Mouse (Mus musculus) lung, postnatal 36 days (tissue): Measurements from ENCODE around the gene Fgfr2.

ENCODE experiments used
- DNase-seq: peaks from one replicate; pipeline ENCODE4 v3.0.0; 2022; ENCODE audit warnings: mixed read lengths

The Fgfr2 gene

DNA sequence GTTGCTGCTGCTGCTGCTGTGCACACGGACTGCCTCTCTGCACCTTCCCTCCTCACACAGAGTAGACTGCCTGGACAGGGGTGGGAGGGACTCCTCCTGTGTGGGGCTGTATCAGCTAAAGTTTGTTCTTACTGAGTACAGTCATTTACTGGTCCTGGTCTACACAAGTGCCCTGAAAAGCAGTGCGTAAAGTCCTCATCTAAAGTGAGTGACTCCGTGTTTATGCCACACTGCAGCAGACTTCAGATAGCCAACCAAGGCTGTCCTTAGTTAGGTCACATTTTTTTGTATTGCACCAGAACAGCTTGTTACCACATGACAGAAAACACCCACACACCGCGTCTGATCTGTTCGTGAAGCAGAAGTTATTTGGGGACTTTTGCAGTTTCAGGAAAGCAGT is 2230.2 kb downstream of the Fgfr2 start:
- peak; percentile 82 for DNase-seq

DNA sequence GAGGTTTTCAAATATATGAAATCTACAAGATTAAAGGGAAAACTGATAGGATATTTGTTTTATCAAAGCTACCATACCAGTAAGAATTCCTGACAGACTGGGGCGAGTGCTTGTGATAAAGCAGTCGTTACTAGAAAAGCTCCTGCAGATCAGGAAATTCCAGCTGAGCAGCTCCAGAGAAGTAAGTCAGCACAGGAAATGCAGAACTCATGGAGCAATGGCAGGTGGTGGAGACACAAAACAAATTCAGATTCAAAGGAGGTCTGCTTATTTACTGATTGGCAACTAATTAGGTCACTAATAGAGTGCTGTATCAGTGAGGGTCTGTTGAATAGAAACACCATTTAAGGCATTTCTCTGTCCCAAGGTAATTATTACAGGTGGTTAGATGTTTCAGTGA is 2232.3 kb downstream of the Fgfr2 start:
- DNase-seq = peak; percentile 24

DNA sequence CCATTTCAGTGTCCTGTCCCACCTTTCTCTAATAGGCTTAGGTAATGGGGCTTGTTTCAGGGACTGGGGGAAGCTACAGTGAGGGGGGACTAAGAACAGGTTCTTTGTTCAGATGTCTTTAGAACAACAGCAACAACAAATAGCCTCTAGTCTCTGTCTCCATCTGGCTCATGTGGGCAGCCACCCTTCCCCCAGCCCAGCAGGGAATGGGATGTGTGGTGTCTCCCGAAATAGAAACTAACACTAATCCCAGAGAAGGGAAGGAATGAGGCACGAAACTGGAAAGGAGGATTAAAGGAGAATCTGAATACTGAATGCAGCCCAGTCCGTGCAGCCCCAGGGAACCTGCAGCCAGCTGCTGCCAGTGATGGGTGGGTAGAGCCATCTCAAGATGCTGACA is 2235.2 kb downstream of the Fgfr2 start:
- DNase-seq = peak; percentile 44

DNA sequence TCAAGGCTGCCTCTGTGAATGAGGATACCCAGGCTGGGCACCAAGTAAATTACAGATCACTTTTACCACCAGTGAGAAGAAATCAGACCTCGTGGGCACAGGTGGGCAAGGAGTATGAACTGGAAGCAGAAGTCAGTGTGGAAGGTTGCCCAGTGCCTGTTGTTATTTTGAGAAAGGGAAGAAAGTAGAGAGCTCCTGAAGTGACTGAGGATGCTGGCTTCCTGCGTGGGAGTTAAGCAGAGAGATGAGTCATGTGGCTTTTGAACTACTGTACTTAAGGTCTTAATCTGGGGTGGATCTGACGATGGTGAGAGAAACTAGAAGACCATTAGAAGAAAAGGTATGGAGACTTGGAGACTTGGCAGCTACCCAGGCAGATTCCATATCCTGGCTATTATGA is 2236.9 kb downstream of the Fgfr2 start:
- peak; percentile 22 for DNase-seq

DNA sequence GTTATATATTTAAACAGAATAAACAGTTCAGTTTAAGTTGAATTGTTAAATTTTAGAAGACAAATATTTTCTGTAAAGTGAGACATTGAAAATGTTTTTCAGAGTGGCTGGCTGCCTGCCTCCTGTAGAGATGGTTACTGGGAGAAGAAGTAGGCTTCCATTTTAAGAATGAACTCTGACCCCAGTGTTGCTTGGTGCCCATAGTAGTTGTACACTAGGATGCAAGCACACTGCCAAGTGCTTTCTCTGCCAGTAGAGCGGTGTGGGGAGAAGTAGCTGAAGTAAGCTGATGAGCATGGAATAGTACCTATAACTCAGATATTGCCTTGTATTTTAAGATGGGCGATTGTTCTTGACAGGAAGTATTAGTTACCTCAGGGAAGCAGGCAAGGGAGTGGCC is 2239.0 kb downstream of the Fgfr2 start:
- DNase-seq = no peak

DNA sequence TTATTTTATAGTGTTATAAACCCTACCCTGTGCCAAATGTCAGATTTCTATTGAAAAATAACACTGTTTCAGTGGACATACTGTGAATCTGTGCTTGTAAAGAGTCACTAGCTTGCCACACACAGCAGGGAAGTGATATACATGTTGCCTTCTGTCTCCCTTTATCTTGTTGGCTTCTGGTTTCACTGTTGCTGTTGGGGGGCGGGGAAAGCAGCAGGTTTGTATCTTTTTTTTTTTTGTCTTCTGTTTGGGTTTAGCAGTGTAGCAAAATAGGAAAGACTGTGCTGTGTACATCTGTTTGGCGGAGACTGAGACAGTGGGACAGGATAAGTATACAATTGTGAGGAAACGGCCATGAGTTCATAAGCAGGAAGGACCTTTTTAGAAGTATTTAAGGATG is 2255.9 kb downstream of the Fgfr2 start:
- DNase-seq = peak; percentile 41

DNA sequence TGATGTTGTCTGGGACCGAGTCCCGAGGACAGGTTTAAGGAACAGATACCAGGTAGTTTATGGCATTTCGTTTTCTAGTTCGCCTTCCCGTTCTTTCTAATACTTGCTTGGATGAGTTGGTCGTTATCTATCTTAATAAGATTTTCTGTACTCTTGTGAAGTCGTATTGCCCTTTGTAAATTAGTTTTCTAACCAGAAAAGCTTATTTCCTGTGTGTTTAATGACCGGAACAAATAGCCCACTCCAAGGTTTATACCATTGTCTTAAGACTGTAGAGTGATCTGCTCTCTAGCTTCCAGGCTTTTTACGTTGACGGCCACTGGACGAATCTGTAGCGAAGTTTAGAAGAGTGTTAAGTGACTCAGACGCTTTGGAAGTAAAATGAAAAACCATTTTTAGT is 2256.5 kb downstream of the Fgfr2 start:
- peak; percentile 34 for DNase-seq

DNA sequence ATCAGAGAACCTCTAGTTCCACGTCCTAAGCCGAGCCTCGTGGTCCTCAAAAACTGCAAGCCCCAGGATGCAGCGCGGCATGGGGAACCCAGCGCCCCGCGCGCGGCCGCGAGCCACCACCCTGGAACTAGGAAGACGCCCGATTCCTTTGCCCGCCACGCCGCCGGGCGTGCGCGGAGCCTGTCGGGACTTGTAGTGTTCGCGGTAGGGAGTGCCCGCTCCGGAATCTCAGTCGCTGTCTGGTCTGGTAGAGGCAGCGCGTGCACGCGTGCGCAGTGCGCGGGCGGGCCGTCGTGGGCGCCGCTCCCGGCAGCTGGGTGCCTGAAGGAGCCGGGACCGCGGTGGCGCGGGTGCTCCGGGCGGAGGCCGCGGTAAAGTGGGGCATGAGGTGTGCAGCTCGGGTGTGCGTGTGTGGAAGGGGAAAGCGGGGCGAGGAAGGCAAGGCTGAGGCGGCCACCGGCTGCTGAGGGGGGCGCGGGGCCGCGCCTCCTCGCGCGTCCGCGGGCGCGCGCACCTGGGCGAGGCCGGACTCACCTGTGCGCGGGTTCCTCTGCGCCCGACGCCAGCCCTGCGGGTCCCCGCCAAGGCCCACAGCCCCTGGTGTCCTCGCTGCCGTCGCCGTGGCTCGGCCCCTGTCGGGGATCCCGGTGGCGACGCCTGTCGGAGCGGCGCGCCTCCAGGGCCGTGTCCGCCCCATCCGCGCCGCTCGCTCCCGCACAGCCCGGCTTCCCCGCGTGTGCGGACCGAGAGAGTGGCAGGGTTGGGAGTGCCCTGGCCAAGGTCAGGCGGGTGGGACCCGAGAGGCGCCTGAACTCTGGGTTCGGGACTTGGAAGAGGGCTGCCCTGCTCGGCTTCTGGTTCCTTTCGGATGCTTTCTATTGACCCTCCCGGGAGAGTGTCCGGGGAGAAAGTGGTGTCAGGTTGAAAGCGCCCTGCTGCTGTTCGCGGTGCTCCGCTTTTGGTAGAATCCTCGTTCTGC is 2257.2 kb downstream of the Fgfr2 start, which contains the start of gene Plekha1:
TSS of gene Plekha1 (plus strand) at position 144 of the 979 bp plus-strand sequence.
- DNase-seq = peak; percentile 99

DNA sequence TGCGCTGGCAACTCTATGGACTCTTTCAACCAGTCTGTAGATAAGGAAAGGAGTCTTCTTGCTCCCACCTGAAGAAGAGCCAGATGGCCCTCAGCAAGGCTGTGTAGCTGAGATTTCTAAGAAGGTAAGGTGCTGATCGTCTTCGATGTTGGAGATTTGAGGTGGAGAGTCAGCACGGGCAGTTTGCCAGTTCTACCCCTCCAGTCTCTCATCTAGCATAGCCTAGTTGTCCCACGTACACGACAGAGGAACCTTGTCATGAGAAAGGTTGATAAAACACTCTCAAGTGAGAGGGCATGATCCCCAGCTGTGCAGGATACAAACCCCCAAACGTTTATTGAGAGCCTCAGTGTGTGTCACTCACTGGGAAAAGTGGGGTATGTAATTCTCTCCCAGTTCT is 2258.4 kb downstream of the Fgfr2 start:
- DNase-seq = no peak

DNA sequence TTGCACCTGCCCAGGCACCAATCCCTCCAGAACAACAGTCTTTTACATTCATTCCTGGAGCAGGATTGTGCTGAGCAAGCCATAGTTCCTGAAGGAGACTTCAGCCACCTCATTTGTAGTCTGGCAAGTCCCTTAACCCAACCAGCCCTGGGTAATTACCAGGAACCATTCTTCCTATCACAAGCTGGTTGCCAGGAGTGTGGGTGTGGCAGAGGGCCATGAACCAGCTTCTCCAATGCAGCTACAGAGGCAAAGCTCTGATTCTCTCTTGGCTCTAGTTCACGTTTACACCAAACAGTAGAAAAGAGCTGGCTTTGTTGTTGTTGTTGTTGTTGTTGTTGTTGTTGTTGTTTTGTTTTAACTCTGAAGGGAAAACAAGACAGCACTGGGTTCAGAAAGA is 2260.6 kb downstream of the Fgfr2 start:
- peak; percentile 54 for DNase-seq

DNA sequence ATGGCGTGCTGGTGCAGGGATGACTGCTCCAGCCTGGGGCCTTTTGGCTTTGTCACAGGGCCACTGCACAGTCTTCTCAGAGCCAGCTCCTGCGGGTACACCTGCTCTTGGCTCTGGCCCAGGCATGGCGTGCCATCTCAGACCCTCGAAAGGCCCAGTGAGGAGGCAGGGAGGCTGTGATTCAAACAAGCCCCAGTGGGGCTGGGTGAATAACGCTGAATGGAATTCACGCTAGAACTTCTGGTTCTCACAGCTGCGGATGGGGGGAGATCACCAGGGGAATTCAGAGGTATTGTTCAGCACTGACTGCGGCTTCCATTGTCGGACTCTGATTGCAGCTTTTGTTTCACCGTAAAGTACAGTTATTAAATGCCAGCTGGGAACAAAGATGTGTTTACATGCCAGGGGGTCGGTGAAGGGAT is 2262.4 kb downstream of the Fgfr2 start:
- peak; percentile 20 for DNase-seq

DNA sequence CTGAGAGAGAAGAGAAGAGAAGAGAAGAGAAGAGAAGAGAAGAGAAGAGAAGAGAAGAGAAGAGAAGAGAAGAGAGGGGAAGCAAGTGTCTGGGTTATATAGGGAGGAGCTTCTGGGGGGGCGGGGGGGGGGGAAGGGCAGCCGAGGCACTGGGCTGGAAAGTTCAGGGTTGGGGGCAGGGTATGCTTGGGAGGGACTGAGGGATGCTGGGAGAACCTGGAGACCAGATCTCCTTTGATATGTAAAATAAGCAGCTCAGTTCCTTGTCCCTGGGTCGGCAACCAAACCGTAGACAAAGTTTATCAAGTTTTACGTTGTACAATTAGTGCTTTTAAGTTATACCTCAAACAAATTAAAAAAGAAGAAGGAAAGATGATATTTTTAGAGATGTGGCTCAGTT is 2263.2 kb downstream of the Fgfr2 start:
- no peak for DNase-seq

DNA sequence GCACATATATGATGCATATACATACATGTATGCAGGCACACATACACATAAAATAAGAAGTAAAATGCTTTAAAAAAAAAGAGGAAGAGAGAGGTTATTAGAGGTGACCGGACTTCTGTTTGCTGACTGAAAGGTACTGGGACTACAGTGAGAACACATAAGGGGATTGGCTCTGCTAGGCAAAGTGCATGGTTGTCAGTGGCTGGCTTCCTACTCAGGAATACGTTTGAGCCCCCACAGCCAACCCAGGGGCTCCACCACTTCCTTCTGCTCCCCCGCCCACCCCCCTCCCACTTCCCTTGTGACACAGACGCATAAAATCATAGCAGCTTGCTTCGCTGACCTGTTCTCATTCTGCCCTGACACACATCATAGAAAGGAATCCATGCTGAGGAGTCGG is 2265.2 kb downstream of the Fgfr2 start:
- DNase-seq = no peak

DNA sequence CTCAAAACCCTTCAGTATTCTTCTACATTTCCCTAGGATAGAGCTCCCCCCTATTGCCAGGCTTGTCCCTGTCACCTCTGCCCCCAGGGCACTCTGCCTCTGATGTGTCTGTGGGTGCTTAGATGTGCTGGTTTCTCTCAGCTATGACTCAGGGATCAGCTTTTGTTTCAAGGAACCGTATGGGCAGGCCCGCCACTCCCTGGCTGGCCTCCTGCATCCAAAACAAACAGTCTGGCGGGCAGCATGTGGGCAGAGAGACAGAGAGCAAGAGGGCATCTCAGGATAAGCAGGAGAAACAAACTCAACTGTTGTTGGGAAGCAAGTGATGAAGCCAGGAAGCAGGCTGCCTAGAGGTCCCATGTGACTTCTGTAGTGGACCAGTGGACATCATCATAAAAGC is 2267.5 kb downstream of the Fgfr2 start:
- peak; percentile 70 for DNase-seq

DNA sequence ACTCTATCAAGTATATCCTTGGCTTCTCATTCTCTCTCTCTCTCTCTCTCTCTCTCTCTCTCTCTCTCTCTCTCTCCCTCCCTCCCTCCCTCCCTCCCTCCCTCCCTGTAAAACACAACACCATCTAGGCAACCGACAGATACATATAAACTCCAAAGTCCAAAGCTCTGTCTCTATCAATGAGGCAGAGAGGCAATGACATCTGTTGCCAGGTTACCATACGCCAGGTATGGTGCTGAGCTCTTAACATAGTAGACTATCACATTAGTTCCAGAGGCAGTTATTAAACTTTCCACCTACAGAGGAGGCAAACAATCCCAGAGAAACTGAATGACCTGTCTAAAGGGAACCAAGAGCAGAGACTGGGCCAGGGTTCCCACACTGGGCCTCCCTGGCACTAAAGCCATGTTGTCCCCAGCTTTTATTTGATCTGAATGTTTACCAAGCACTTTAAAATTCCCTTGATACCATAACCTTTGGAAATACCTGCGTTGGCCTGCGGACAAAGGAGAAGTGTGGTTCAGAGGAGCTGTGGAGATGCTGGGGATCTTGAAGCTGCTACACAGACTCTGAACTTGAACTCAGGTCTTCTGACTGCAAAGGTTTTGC is 2268.4 kb downstream of the Fgfr2 start:
- DNase-seq = peak; percentile 79

DNA sequence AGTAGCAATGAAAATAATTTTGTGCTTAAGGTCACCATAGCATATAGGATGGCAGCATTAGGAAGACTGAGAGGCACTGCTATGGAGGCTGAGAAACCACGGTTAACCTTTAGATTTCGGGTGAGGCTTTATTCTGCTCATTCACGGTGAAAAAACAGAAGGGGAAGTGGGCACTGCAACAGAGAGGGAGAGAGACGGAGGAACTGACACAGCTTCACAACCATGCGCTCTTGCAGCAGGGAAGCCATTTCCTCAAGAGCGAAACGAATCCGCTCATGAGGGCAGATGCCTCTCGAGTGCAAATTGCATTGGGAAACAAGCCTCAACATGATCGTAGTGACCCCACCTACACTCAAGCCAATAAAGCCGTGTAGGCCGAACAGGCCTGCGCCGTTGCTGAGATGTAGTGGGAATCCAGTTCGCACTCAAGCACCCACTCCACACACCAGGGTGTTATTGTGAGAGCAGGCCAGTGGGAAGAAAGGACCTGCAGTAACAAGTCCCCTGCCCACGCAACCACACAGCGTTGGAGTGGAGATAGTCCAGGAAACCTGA is 2275.9 kb downstream of the Fgfr2 start:
- peak; percentile 42 for DNase-seq

DNA sequence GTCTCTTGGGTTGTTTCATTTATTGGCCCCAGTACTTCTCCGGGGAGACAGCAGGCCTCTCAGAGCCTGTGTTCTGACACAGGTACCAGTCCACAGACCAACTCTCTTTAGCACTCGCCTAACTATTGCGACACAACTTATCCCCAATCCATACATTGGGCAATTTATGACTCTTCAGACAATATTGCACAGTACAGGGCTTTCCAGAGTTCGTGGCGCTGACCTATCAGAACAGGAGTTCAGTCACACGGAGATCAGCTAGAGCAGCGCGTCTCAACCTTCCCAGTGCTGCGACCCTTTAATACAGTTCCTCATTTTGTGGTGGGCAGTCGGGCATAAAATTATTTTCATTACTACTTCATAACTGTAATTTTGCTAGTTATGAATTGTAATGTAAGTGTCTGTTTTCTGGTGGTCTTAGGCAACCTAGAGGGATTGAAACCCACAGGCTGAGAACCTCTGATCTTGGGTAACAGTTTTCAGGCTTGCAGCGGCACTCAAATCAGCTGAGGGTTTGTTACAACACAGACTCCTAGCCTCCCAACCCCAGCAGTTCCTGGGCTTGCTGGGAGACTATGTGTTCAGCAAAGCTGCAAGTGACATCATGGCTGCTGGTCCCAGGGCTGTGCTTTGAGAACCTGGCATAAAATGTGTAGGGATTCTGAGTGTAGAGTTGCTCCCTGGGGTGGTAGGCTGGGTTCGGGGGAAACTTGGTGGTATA is 2283.6 kb downstream of the Fgfr2 start:
- DNase-seq = no peak

DNA sequence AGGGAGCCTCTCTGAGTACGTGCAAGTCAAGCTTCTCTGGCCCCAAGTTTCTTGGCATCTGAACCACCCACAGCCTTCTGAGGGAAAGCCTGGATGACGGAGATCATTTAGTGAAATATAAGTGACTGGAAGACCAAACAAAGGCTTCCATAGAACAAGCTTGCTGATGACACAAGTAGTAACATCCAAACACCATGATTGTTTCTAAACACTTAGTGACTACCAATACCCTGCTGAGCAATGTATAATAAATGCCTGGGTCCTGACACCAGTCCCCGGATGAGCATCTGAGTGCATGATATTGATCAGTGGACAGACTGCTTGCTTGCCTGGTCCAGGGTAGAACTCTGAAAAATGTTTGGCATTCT is 2284.5 kb downstream of the Fgfr2 start:
- no peak for DNase-seq

DNA sequence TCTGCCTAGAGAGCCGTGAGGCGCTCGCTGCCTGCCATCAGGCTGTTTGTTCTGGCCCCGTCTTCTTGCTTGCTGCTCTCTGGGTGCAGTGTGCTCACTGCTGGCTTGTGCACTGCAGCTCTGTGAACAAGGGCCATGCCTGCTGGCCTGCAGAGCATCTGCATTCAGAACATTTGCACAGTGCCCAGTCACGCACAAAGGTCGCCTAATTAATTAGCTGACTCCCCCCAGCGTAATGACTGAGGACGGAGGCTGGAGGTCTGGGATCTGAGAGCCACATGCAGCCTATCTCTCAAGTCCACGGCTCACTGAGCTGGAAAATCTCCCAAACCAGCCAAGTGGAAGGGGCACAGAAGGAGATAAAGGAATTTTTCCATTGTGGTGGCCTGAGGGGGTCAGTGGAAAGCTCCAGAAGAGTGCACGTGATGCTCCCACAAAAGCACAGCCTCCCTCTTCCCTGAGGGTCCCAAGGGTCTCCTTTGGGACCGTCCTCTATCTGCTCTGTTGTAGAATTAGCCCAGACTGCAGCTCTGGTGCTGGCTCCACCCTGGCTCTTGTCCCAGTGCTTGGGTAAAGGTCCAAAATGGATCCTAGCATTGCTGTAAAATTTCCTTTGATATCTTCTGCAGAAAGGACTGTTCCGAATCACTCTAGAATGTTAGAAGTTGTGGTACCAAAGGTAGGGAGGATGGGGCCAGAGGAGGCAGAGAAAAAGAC is 2285.1 kb downstream of the Fgfr2 start:
- no peak for DNase-seq

DNA sequence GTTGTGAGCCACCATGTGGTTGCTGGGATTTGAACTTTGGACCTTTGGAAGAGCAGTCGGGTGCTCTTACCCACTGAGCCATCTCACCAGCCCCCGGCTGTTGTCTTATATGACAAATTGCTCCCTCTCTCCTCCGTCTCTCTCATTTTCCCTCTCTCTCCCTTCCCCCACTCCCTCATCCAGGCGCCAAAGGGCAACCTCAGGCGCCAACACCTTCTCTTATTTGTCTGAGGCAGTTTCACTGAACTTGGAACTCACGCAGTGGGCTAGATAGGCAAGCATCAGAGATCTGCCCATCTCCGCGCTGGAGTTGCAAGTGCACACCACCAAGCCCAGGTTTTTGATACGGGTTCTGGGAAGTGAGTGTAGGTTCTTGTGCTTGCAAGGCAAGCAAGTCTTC is 2287.1 kb downstream of the Fgfr2 start:
- DNase-seq = no peak

DNA sequence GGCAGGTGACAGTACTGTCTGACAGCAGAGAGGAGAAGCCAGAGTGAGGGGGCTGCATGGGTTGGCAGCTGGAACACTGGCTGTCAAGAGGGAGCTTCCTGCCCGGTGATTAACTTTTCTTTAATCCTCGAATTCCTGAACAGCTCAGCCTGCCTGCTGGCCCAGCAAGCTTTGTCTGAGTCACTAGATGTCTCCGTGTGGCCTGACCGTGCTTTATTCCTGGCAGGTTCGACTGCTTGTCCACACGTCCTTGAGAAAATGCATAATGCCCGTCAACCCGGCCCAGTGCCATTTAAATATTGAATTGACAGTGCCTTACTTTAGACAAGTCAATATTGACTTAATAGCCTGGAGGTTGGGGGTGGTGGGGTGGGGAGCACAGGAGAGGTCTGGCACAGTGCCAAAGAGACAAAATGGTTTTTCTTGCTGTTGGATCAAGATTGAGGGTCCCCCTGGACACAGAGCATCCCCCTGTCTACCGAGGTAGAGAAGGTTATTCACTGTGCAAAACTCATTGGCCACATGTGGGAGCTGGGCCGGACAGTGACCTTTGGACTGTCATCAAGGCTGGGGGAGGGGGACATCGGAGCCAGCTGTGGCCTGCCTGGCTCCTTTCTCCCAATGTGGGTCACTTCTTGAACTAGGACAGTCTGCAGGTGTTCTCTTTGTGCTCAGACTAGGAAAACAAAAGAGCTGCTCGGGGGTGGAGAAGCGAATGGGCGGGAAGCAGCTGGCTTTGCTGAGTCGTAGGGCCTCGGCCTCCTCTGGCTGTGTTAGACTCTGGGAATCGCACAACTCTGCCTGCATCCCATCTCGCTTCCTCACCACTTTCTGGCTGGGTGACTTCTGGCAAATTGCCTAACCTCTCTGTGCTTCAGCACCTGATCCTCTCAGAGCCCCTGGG is 2287.9 kb downstream of the Fgfr2 start:
- DNase-seq = peak; percentile 61
